Mouse (Mus musculus): ENCODE measurements around the gene Epc2. TPM values are rescaled to one million over a fixed set of nuclear protein-coding genes. Genes with fewer than 3 reads are reported as not detected.

Epc2 gene
- polyA plus RNA-seq, 1 experiment from 2014 or later = 15.0 TPM

GRCm38 (mm10) chr2:49582546-49582945 is 131.3 kb downstream of the Epc2 start:
- Histone ChIP-seq H3K36me3 (replicated peaks) (no peaks in the 10 kb centered on the region), H3K4me1 (no peaks in the 10 kb centered on the region), H3K4me3 (replicated peaks) (no peak overlapping the region), H3K27me3 (no peaks in the 10 kb centered on the region), H3K9ac (no peak overlapping the region), H3K9me3 (no peaks in the 10 kb centered on the region), H3K4me2 (no peak overlapping the region), H3K27ac (no peak overlapping the region)
- ATAC-seq (ENCODE audit: low FRiP score) = no peak
- 92% methylated on average over 5 of the region's 5 CpGs for WGBS

- WGBS = 95% methylated on average over 2 of the region's 2 CpGs
- no peak overlapping the region for H3K27ac ChIP-seq
- no peaks in the 10 kb centered on the region for H3K36me3 ChIP-seq (replicated peaks)
- no peaks in the 10 kb centered on the region for H3K9me3 ChIP-seq
- ATAC-seq (ENCODE audit: low FRiP score) = no peak
- no peaks in the 10 kb centered on the region for H3K4me1 ChIP-seq
- H3K4me2 ChIP-seq = no peak overlapping the region
- no peaks in the 10 kb centered on the region for H3K27me3 ChIP-seq
- H3K4me3 ChIP-seq (replicated peaks) = no peak overlapping the region
- H3K9ac ChIP-seq = no peak overlapping the region
Observed at GRCm38 (mm10) chr2:49583311-49583710, 132.0 kb downstream of the Epc2 start.

DNA sequence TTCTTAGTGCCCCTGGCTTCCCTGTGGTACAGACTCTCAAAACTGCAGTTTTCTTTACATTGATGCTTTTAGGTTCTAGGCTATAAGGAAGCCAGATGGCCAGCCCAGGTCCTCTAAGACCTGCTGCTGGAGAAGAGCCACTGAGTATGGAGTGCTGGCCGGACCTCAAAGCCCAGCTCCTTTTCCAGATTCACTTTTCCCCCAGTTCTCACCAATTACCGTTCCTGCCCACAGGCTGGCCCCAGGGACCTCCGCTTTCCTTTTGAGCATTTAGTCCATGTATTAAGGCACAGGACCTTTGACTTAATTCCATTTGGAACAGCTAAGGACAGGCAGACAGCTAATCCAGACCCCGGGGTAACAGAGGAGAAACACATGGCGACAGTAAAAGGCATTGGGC is 139.2 kb downstream of the Epc2 start:
- Histone ChIP-seq H3K27ac (no peak overlapping the region), H3K27me3 (no peaks in the 10 kb centered on the region), H3K9me3 (no peaks in the 10 kb centered on the region), H3K4me2 (no peak overlapping the region), H3K4me3 (replicated peaks) (no peak overlapping the region), H3K9ac (no peak overlapping the region), H3K4me1 (no peaks in the 10 kb centered on the region), H3K36me3 (replicated peaks) (no peaks in the 10 kb centered on the region)
- WGBS = 73% methylated on average over 5 of the region's 5 CpGs
- no peak for ATAC-seq (ENCODE audit: low FRiP score)

- no peak overlapping the region for H3K27ac ChIP-seq
- H3K36me3 ChIP-seq (replicated peaks) = no peaks in the 10 kb centered on the region
- no peak overlapping the region for H3K4me3 ChIP-seq (replicated peaks)
- ATAC-seq (ENCODE audit: low FRiP score) = no peak
- H3K27me3 ChIP-seq = no peaks in the 10 kb centered on the region
- no peak overlapping the region for H3K9ac ChIP-seq
- H3K9me3 ChIP-seq = no peaks in the 10 kb centered on the region
- H3K4me1 ChIP-seq = no peaks in the 10 kb centered on the region
- no peak overlapping the region for H3K4me2 ChIP-seq
Observed at GRCm38 (mm10) chr2:49592926-49593325, 141.6 kb downstream of the Epc2 start.

DNA sequence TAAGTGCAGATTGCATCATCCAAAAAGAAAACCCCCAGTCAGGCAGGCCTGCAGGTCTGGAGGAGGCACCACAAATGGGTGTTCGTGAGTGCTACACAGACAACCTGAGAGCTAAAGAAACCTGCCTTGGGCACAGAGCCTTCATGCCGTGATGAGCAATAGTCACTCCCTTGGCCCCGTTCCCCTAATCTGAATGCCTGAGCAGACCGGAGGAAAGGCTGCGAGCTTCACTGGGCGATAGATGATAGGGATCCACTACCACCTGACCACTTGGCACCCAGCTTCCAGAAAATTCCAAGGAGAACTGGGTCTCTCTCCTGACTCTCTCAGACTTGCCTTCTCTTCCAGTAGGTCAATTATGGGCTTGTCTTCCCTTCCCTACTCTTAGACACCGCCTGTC is 143.6 kb downstream of the Epc2 start:
- ATAC-seq (ENCODE audit: low FRiP score) = no peak
- WGBS = 93% methylated on average over 7 of the region's 7 CpGs

GRCm38 (mm10) chr2:49596318-49596717 is 145.0 kb downstream of the Epc2 start:
- no peaks in the 10 kb centered on the region for H3K27me3 ChIP-seq
- H3K9ac ChIP-seq = no peak overlapping the region
- ATAC-seq (ENCODE audit: low FRiP score) = no peak
- H3K9me3 ChIP-seq = no peaks in the 10 kb centered on the region
- H3K4me3 ChIP-seq (replicated peaks) = no peak overlapping the region
- H3K27ac ChIP-seq = no peak overlapping the region
- H3K4me1 ChIP-seq = peaks cover 8% of the 10 kb centered on the region; the same call in 1 of the 2 replicates
- H3K4me2 ChIP-seq = no peak overlapping the region
- WGBS = 81% methylated on average over 3 of the region's 3 CpGs
- no peaks in the 10 kb centered on the region for H3K36me3 ChIP-seq (replicated peaks)

More for the DNA sequence above, 143.6 kb downstream of the Epc2 start:
- H3K4me1 ChIP-seq = 0 out of 2 replicates have a peak, but pooled peaks cover 1% of the 10 kb centered on the region
- H3K9me3 ChIP-seq = no peaks in the 10 kb centered on the region
- no peak overlapping the region for H3K4me3 ChIP-seq (replicated peaks)
- no peaks in the 10 kb centered on the region for H3K27me3 ChIP-seq
- H3K36me3 ChIP-seq (replicated peaks) = no peaks in the 10 kb centered on the region
- no peak overlapping the region for H3K9ac ChIP-seq
- H3K27ac ChIP-seq = no peak overlapping the region
- H3K4me2 ChIP-seq = no peak overlapping the region

GRCm38 (mm10) chr2:49600021-49600681 is 148.9 kb downstream of the Epc2 start:
- H3K9ac ChIP-seq = no peak overlapping the region
- no peaks in the 10 kb centered on the region for H3K27me3 ChIP-seq
- H3K4me2 ChIP-seq = no peak overlapping the region
- no peak overlapping the region for H3K4me3 ChIP-seq (replicated peaks)
- H3K4me1 ChIP-seq = peaks cover 12% of the 10 kb centered on the region; the same call in 1 of the 2 replicates
- H3K27ac ChIP-seq = peak overlapping the region; percentile 70; the same call in 1 of the 2 replicates
- WGBS = 58% methylated on average over 7 of the region's 7 CpGs
- no peaks in the 10 kb centered on the region for H3K36me3 ChIP-seq (replicated peaks)
- ATAC-seq (ENCODE audit: low FRiP score) = peak; percentile 62; the same call in 1 of the 2 replicates
- H3K9me3 ChIP-seq = no peaks in the 10 kb centered on the region

Other genes starting within 250 kb of the Epc2 start
- 135 and 149 TPM in 2 replicates for gene Kif5c, start 167.8 kb downstream of the Epc2 start, polyA plus RNA-seq (2016; fragmentation: Nextera tagmentation; extraction: Ambion mirVana)